Mouse (Mus musculus) MEL-GATA-1-ER (cell line): ENCODE data around the gene Nol11.
"Not testable (repeated sequence)": the region's sequence is repeated elsewhere in the genome, so short reads cannot be mapped to it uniquely, and the experiment has no call there.

Experiments used
- DNase-seq: peaks from one replicate; pipeline ENCODE4 v3.0.0-alpha.2; 2012; ENCODE audit warnings: low read depth; ENCODE audit errors: extremely low read depth

Nol11 gene

DNA sequence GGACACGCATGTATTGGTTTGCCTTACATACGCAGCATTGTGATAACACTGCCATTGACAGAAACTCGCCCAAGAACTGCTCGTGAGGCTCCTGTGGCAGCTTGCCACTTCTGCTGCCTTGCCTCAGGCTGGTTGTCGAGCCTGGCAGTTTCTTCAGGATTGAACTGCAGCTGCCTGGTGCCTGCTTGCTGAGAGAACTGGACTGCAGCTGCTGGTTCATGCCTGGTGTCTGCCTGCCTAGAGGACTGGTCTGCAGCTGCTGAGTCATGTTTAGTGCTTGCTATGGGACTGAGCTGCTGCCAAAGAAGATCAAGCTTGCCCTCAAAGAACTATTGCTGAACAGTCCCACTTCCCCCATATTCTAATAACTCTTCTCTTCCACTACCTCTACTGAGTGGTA lies 33.9 kb downstream of the Nol11 start:
- DNase-seq = no peak

- DNase-seq = no peak
Measured at GRCm38 (mm10) chr11:107154431-107154830, 34.8 kb downstream of the Nol11 start.

- DNase-seq = no peak
Measured at GRCm38 (mm10) chr11:107153645-107154044, 35.5 kb downstream of the Nol11 start.

GRCm38 (mm10) chr11:107151809-107152208 lies 37.4 kb downstream of the Nol11 start:
- DNase-seq = no peak

DNA sequence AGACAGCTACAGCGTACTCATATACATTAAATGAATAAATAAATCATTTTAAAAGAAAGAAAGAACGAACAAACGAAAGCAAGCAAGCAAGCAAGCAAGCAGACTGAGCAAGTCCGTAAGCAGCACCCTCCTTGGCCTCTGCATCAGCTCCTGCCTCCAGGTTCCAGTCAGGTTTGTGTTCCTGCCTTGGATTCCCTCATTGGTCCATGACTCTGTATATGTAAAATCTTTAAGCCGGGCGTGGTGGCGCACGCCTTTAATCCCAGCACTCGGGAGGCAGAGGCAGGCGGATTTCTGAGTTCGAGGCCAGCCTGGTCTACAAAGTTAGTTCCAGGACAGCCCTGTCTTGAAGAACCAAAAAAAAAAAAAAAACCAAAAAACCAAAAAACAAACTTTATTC lies 45.2 kb downstream of the Nol11 start:
- not testable (repeated sequence) for DNase-seq

- DNase-seq = no peak
Measured at GRCm38 (mm10) chr11:107142382-107142781, 46.8 kb downstream of the Nol11 start.

GRCm38 (mm10) chr11:107140756-107141155 lies 48.4 kb downstream of the Nol11 start:
- DNase-seq = no peak

- DNase-seq = no peak
Measured at GRCm38 (mm10) chr11:107138633-107139032, 50.5 kb downstream of the Nol11 start.

DNA sequence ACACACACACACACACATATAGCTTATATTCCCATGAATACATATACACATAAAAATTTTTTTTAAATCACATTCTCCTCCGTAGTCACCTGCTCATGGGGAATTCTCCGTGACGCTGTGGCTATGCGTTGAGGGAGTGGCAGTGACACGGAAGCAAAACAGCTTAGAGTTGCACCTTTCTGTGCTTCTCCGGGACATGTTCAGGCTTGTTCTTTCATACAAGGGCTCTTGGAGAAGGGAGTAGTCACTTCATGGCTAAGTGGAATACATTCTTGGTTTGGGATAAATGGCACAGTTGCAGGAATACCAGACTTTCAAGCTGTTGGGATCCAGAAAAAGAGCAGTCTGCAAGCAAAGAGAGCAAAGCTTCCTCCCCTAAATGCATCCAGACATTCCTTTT lies 51.6 kb downstream of the Nol11 start:
- DNase-seq = no peak

GRCm38 (mm10) chr11:107136458-107136857 lies 52.7 kb downstream of the Nol11 start:
- not testable (repeated sequence) for DNase-seq

DNA sequence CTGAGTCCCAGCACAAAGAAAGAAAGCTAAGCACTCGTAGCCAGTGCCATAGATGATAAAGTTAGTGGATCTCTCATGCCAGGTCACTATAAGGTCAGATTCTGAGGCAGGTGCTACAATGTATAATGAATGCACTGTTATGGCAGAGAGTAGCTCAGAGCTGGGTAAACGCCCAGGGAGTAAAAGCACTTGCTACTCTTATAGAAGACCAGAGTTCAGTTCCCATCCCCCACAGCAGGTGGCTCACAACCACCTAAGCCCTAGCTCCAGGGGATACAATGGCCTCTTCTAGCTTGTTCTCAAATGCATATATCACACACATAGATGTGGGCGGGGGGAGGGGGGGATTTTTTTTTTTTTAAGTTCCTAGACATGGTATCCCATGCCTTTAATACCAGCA lies 53.4 kb downstream of the Nol11 start:
- no peak for DNase-seq

DNA sequence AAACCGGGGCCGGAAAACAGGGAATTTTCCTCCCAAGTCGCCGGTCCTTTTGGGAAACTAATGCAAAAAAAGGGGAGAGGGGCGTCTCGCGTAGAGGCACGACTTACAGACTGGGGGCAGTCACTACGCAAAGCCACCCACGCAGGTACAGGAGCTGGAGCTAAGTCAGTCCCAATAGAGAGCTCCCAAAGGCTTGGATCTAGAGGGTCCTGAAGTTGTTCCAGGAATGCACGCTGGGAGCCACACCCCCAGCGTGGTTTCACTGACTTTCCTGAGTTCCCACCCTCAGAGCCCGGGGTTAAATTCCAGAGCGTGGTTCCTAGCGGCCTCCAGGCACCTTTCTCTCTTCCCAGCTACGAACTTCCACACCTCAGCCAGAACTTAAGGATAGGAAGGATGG lies 56.8 kb downstream of the Nol11 start:
- DNase-seq = no peak

DNA sequence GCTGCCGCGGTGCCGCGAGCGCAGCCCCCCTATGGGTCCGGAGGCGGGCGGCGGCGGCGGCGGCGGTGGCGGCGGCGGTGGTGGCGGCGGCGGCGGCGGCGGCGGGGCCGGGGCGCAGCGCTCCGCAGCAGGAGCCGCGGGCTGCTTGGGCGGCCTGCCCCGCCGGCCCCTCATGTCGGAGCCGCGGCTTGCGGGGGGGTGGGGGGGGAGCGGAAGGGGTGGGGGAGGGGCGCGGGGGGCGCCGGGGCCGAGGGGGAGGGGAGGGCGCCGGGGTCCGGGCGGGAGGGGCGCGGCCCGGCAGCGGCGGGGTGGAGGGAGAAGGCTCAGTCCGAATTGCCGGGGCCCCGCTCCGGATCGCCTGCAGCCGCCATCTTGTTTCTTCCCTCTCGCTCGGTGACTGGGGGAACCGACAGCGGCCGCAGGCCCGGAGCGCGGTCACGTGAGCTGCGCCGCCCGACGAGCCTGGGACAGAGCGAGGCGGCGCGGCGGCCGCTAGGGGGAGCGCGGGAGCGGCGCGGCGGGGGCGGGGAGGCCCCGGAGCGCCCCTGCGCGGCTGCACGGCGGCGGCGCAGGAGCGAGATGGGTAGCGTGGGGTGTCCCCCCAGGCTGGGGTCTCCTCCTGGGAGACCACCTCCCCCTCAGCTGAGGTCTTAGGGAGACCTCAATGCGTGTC lies 57.3 kb downstream of the Nol11 start, which contains the start of gene Bptf:
TSS of gene Bptf (minus strand) at position 379 of the 673 bp plus-strand sequence.
- no peak for DNase-seq

GRCm38 (mm10) chr11:107130879-107131748 lies 58.1 kb downstream of the Nol11 start:
- DNase-seq = no peak

DNA sequence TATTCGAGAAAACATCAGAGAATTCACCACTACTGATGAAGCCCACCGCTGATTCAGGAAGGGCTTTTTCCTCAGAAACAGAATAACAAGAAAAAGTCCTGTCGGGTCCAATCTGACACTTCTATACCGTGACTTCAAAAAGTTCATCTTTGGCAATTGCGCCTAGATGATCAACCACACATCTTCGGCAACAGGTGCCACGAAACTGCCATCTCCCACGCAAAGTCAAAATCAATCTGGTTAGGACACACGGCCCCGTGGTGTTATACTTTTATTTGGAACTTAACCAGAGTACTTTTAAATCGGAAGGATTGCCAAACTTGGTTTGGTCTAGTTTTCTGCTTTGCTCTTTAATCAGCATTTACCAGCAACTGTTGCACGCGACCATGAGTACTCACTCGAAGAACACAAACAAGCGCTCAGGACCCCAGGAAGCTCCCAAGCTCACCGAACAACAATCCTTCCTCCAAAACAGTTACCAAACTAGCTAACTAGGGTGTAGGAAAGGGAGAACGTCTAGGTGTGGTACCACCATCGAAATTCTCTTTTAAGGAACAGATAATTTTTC lies 58.9 kb downstream of the Nol11 start:
- DNase-seq = no peak

- no peak for DNase-seq
Measured at GRCm38 (mm10) chr11:107129641-107130040, 59.5 kb downstream of the Nol11 start.

GRCm38 (mm10) chr11:107126716-107127115 lies 62.5 kb downstream of the Nol11 start:
- DNase-seq = not testable (repeated sequence)

DNA sequence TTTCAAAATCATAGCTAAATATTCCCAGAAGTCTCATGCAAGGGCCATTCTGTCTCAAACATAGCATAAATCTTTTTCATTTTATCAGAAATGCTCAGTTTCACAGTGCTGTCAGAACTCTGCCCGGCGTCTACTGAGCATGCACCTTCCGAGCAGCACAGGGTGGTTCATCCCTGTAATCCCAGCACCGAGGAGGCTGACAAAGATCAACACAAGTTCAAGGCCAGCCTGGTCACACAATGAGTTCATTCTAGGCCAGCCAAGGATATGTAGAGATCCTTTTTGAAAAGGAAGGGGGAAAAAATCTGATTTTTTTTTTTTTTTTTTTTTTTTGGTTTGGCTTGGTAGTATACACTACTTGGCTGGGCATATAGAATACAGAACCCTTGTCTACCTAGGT lies 64.2 kb downstream of the Nol11 start:
- no peak for DNase-seq

DNA sequence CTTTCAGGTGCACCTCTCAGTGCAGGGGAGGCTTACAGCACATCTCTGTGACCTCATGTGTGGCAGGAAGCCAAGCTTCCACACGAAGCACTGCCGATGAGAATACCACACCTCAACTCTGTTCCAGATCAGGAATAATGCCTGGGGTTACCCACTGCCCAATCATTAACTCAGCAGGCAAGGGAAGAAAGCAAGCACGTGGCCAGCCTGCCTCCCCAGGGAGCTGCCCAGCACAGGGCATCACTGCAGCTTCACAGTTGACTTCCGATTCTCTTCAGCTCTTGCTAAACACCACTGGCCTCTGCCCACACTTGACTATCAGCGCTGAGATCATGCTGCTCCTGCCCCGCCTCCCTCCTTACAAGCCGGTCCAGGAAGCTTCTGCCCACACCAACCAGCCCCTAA lies 64.9 kb downstream of the Nol11 start:
- no peak for DNase-seq

- no peak for DNase-seq
Measured at GRCm38 (mm10) chr11:107117789-107118188, 71.4 kb downstream of the Nol11 start.
